Mouse (Mus musculus) G1E (cell line): ENCODE measurements around the gene Wipf3. TPM values are rescaled to one million over a fixed set of nuclear protein-coding genes. Genes with fewer than 3 reads are reported as not detected.

Experiments used
- ATAC-seq: 2 replicates; pipeline ENCODE4 v1.8.0; 2016; ENCODE audit warnings: mild to moderate bottlenecking; ENCODE audit not compliant: insufficient number of reproducible peaks, poor library complexity, low FRiP score, severe bottlenecking; ENCODE audit errors: extremely low read depth
- DNase-seq: peaks from one replicate; pipeline ENCODE4 v3.0.0; 2012; ENCODE audit warnings: low spot score
- H3K27me3 ChIP-seq: 2 replicates; pipeline ENCODE4 v1.6.1; 2012; ENCODE audit warnings: mild to moderate bottlenecking, low read length, inconsistent platforms; ENCODE audit not compliant: insufficient read depth
- H3K36me3 ChIP-seq: replicated peaks from 2 replicates; pipeline ENCODE3; 2012; ENCODE audit warnings: mild to moderate bottlenecking, inconsistent platforms
- H3K4me1 ChIP-seq: 2 replicates; pipeline ENCODE4 v1.6.1; 2012; ENCODE audit warnings: low read depth, low read length, inconsistent platforms, mixed read lengths; ENCODE audit not compliant: insufficient read depth
- H3K4me3 ChIP-seq: 2 replicates; pipeline ENCODE4 v1.5.1; 2012; ENCODE audit warnings: low read depth, mild to moderate bottlenecking, inconsistent platforms, low read length, moderate library complexity, mixed read lengths
- H3K9me3 ChIP-seq: replicated peaks from 2 replicates; pipeline ENCODE4 v1.6.1; 2012; ENCODE audit warnings: inconsistent platforms
- CTCF ChIP-seq: IDR thresholded peaks from 2 replicates; pipeline ENCODE4 v1.5.1; 2012; ENCODE audit warnings: low read depth, low read length, inconsistent platforms, mixed read lengths
- GATA1 ChIP-seq: IDR thresholded peaks from 2 replicates; pipeline ENCODE4 v1.6.1; 2012; ENCODE audit warnings: borderline replicate concordance, low read length, inconsistent platforms, mixed read lengths
- GATA2 ChIP-seq: IDR thresholded peaks from 2 replicates; pipeline ENCODE4 v1.6.1; 2012; ENCODE audit warnings: low read depth, low read length, inconsistent platforms, borderline replicate concordance
- POLR2AphosphoS5 ChIP-seq: IDR thresholded peaks from 2 replicates; pipeline ENCODE4 v1.6.1; 2012; ENCODE audit warnings: low read depth, low read length, inconsistent platforms; ENCODE audit not compliant: insufficient replicate concordance
- TAL1 ChIP-seq: conservative IDR thresholded peaks from 2 replicates; pipeline ENCODE4 v1.6.1; 2012; ENCODE audit warnings: low read depth, low read length, inconsistent platforms, mixed read lengths
- polyA plus RNA-seq: library from polyadenylated mRNA; stranded (reverse); fragments of >175 nt; gene quantifications from 2 replicates; pipeline ENCODE4 v1.2.3, GENCODE M21; 2012
- total RNA-seq, 2 experiments: library from RNA; stranded (forward) in 1 of 2; stranded (reverse) in 1 of 2; fragments of 200-1000 nt in 1 of 2; fragments of >200 nt in 1 of 2; fragmentation: Nextera tagmentation in 1 of 2; gene quantifications; 2 replicates each; pipeline ENCODE4 v1.2.3; 2014 to 2017

Gene Wipf3
- total and polyA plus RNA-seq, 3 experiments, result 0.11 TPM; not detected in 2

- no peaks in the 10 kb centered on the region for H3K4me1 ChIP-seq
- H3K4me3 ChIP-seq, result no peak overlapping the region
- H3K9me3 ChIP-seq, result peaks cover 6% of the 10 kb centered on the region; the same call in 1 of the 2 replicates
- no peak for TF ChIP-seq POLR2AphosphoS5
- TF ChIP-seq CTCF, result no peak
- TF ChIP-seq TAL1, result no peak
- no peak for TF ChIP-seq GATA1
- no peak for TF ChIP-seq GATA2
- no peaks in the 10 kb centered on the region for H3K27me3 ChIP-seq
- DNase-seq (no peak), ATAC-seq (no peak)
- no peaks in the 10 kb centered on the region for H3K36me3 ChIP-seq
Observed at GRCm38 (mm10) chr6:54491074-54491473, 61.7 kb downstream of the Wipf3 start.

DNA sequence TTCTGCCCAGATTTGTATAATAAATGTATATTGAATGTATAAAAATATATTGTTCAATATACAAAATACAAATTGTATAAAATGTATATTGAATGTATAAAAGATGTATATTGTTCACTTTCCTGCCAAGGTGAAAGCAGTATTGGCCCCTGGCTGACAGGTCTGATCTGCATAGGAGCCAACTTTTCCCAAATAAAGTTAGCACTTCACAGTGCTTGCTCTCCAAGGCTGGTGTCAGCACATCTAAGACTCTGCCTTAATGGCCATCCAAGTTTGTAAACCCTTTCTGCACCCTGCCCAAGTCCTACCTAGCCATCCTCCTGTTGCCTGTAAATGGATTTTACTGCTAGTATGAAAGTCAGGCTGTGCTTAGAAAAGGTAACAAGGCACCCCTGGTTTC, 64.7 kb downstream of the Wipf3 start:
- TF ChIP-seq CTCF (no peak), GATA1 (no peak), TAL1 (no peak), POLR2AphosphoS5 (no peak), GATA2 (no peak)
- H3K4me1 ChIP-seq, result no peaks in the 10 kb centered on the region
- no peak overlapping the region for H3K4me3 ChIP-seq
- H3K27me3 ChIP-seq, result no peaks in the 10 kb centered on the region
- ATAC-seq, result no peak
- H3K36me3 ChIP-seq, result no peaks in the 10 kb centered on the region
- no peak for DNase-seq
- 0 out of 2 replicates have a peak, but pooled peaks cover 2% of the 10 kb centered on the region for H3K9me3 ChIP-seq

GRCm38 (mm10) chr6:54494612-54495398, 65.4 kb downstream of the Wipf3 start:
- ATAC-seq (no peak), DNase-seq (no peak)
- H3K4me1 ChIP-seq, result no peaks in the 10 kb centered on the region
- 0 out of 2 replicates have a peak, but pooled peaks cover 2% of the 10 kb centered on the region for H3K9me3 ChIP-seq
- TF ChIP-seq GATA2 (no peak), POLR2AphosphoS5 (no peak), TAL1 (no peak), CTCF (no peak), GATA1 (no peak)
- no peaks in the 10 kb centered on the region for H3K27me3 ChIP-seq
- H3K4me3 ChIP-seq, result no peak overlapping the region
- no peaks in the 10 kb centered on the region for H3K36me3 ChIP-seq

DNA sequence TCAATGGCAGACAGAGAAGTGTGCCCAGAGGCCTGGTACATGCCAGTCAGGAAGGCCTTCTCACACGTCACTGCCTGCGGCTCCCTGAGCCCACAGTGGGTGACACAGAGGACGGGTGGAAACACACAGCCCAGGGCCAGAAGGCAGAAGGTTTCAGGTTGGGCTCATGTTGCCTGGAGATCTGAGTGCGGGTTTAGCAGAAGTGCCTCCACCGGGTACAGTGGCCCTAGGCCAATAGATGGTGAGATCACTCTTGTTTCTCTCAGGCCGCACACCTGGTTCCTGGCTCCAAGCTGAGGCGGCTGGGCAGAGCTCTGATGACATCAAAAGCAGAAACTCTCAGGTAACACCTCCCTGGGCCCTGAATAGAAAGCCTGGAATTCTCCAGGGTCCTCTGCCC, 66.8 kb downstream of the Wipf3 start:
- no peaks in the 10 kb centered on the region for H3K36me3 ChIP-seq
- no peaks in the 10 kb centered on the region for H3K27me3 ChIP-seq
- H3K4me3 ChIP-seq, result no peak overlapping the region
- no peak for TF ChIP-seq GATA2
- no peak for TF ChIP-seq CTCF
- TF ChIP-seq TAL1, result no peak
- no peak for TF ChIP-seq POLR2AphosphoS5
- TF ChIP-seq GATA1, result no peak
- DNase-seq, result no peak
- ATAC-seq, result no peak
- H3K4me1 ChIP-seq, result no peaks in the 10 kb centered on the region
- H3K9me3 ChIP-seq, result 0 out of 2 replicates have a peak, but pooled peaks cover 2% of the 10 kb centered on the region

DNA sequence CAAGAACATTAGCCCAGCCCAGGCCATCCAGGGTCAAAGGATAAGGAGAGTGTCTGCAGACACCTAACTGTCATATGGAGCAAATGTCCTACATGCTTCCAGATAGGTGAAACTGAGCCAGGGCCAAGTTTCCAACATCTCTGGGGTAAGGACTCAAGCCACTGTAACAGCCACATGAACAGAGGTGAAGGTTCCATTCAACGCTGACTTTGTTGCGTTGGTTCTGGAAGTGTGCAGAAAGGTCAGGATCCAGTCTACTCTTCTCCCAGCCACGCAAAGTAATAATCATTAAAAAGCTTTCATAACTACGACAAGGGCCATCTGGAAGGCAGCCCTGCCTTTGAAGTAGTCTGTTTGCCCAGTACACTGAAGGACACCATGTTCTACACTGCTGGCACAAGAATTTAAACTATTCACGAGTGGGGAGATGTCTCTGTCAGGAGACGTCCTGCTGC, 73.3 kb downstream of the Wipf3 start:
- H3K9me3 ChIP-seq, result 0 out of 2 replicates have a peak, but pooled peaks cover 3% of the 10 kb centered on the region
- H3K27me3 ChIP-seq, result no peaks in the 10 kb centered on the region
- H3K4me1 ChIP-seq, result no peaks in the 10 kb centered on the region
- no peak for TF ChIP-seq GATA2
- no peak for TF ChIP-seq GATA1
- no peak for TF ChIP-seq TAL1
- TF ChIP-seq POLR2AphosphoS5, result no peak
- TF ChIP-seq CTCF, result no peak
- ATAC-seq (no peak), DNase-seq (no peak)
- no peaks in the 10 kb centered on the region for H3K36me3 ChIP-seq
- H3K4me3 ChIP-seq, result no peak overlapping the region

GRCm38 (mm10) chr6:54506318-54506717, 76.9 kb downstream of the Wipf3 start:
- Histone ChIP-seq H3K9me3 (0 out of 2 replicates have a peak, but pooled peaks cover 2% of the 10 kb centered on the region), H3K27me3 (no peaks in the 10 kb centered on the region), H3K36me3 (no peaks in the 10 kb centered on the region), H3K4me3 (no peak overlapping the region), H3K4me1 (no peaks in the 10 kb centered on the region)
- TF ChIP-seq POLR2AphosphoS5 (no peak), GATA1 (no peak), TAL1 (no peak), CTCF (no peak), GATA2 (no peak)
- DNase-seq, result no peak
- no peak for ATAC-seq
